Mouse (Mus musculus): ENCODE results near the gene Mogs.

The Mogs gene

GRCm38 (mm10) chr6:83095968-83096367 lies 19.3 kb upstream of the Mogs start:
- DNase-seq (ENCODE audit: low spot score), result no peak

GRCm38 (mm10) chr6:83098411-83098810 lies 16.9 kb upstream of the Mogs start:
- DNase-seq (ENCODE audit: low spot score), result no peak

- DNase-seq (ENCODE audit: low spot score), result peak; percentile 96
Observed at GRCm38 (mm10) chr6:83101316-83101687, 14.0 kb upstream of the Mogs start, which contains the start of the genes Ccdc142 and Gm42688. Gene Ccdc142 (plus strand): TSS chr6:83101601. Gene Gm42688 (plus strand): TSS chr6:83101617.

DNA sequence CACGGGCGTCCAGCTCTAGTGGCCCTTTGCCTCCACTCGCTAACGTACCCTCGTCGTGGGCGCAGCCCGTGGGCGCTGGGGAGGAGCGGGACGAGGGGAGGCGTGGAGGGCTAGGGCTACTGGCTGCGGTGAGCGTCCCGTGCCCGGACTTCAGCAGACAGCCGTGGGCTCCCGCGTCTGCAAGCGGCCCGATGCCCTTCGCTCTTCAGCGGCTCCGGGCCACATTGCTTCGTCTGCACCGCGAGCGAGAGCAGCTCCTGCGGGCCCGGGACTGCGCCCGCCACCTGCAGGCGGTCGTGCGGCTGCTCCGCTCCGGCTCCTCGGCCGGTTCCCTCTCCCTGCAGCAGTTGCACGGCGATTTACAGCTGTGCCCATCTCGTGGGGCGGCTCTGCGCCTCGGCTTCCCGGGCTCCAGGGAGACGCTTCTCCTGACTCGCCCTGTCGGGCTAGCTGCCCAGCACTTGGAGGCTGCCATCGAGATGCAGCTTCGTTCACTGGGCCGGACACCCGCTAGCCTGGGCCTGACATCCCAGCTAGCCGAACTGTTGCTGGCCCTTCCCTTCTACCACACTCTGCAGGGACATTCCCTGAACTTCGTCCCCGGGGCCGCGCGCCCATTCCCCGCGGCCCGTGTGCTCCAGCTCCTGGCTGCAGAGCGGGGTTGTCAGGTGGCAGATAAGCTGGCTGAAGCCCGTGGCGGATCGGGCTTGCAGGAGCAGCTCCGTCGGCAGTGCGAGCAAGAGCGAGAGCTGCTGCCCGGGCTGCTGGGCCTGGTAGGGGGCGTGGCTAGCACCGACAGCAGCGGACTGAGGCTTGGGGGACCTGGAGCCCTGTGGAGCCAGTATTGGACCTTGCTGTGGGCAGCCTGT lies 13.4 kb upstream of the Mogs start:
- DNase-seq (ENCODE audit: low spot score), result no peak

- DNase-seq (ENCODE audit: low spot score), result no peak
Observed at GRCm38 (mm10) chr6:83103130-83103650, 12.1 kb upstream of the Mogs start.

DNA sequence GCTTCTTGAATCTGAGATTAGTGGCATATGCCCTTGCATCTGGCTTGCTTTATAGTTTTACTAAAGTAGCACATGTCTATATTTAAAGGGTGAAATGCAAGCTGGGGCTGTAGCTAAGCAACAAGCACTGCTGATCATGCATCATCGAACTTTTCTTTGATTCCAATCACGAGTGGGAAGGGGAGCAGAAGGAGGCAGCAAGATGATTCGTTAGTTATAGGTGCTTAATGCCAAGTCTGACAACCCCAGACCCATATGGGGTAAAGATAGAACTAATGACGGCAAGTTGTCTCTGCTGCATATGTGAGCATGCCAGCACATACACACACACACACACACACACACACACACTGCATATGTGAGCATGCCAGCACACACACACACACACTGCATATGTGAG lies 11.1 kb upstream of the Mogs start:
- DNase-seq (ENCODE audit: low spot score), result no peak

GRCm38 (mm10) chr6:83107566-83108400 lies 7.5 kb upstream of the Mogs start:
- DNase-seq (ENCODE audit: low spot score), result peak; percentile 70

DNA sequence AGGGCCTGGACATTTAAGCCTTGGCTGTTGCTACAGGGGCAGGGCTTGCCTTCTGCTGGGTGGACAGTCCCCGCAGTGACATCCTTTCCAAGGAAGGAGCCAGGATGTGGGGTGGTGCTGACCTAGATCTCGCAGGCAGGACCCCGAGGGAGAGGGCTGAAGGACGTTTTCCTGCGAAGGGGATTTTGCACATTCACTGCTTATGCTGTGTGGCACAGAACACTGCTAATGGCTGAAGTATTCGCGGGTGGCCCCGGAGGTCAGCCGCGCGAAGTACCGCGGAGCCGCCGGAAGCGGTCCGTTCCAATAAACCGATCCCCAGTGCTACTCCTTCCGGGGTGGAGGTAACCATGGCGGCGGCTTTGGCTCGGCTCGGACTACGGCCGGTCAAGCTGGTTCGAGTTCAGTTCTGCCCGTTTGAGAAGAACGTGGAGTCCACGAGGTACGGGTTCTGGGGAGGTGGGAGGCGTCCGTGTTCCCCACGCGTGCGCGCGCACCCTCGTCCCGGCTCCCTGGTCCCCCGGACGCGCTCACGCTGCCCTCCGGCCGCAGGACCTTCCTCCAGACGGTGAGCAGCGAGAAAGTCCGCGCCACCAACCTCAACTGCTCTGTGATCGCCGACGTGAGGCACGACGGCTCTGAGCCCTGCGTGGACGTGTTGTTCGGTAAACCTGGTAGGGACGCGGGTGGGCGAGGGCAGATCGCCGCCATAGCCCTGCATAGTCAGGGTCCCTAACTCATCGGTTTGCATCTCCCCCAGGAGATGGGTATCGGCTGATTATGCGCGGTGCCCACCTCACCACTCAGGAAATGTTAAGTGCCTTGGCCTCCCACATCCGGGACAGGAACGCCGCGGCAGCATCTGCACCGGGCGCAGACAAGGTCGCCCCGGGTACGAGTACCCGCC lies 6.3 kb upstream of the Mogs start, which contains the start of gene Mrpl53:
TSS of gene Mrpl53 (plus strand) at position 279 of the 907 bp plus-strand sequence.
- peak; percentile 75 for DNase-seq (ENCODE audit: low spot score)

- no peak for DNase-seq (ENCODE audit: low spot score)
Observed at GRCm38 (mm10) chr6:83111510-83112136, 3.7 kb upstream of the Mogs start.

DNA sequence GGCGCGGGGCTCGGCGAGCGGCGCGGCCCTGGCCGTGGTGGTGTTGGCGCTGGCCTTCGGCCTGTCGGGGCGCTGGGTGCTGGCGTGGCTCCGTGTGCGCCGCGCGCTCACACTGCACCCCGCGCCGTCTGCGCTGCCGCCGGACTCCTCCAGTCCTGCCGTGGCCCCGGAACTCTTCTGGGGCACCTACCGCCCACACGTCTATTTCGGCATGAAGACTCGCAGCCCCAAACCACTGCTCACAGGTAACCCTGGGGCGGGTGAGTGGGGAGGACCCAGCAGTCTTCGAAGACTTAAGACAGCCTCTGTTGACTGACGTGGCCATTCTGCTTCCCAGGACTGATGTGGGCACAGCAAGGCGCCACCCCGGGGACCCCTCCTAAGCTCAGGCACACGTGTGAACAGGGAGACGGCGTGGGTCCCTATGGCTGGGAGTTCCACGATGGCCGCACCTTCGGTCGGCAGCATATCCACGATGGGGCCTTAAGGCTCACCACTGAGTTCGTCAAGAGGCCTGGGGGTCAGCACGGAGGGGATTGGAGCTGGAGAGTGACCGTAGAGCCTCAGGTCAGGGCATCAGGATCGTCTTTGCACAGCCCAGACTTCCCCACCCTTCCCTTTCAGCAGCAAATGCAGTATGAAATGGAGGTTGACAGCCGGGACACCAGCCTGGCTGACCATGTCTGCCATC lies 531 bp downstream of the Mogs start:
- DNase-seq (ENCODE audit: low spot score), result no peak

- DNase-seq (ENCODE audit: low spot score), result no peak
Observed at GRCm38 (mm10) chr6:83116373-83117164, 1.3 kb downstream of the Mogs start.

GRCm38 (mm10) chr6:83117165-83117438 lies 1.8 kb downstream of the Mogs start:
- no peak for DNase-seq (ENCODE audit: low spot score)

DNA sequence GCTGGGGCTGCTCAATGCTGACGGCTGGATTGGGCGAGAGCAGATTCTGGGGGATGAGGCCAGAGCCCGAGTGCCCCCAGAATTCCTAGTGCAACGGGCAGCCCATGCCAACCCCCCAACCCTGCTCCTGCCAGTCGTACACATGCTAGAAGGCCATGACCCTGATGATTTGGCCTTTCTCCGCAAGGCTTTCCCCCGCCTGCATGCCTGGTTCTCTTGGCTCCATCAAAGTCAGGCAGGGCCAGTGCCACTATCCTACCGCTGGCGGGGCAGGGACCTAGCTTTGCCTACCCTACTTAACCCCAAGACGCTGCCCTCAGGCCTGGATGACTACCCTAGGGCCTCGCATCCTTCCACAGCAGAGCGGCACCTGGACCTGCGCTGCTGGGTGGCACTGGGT lies 2.3 kb downstream of the Mogs start:
- DNase-seq (ENCODE audit: low spot score), result no peak

DNA sequence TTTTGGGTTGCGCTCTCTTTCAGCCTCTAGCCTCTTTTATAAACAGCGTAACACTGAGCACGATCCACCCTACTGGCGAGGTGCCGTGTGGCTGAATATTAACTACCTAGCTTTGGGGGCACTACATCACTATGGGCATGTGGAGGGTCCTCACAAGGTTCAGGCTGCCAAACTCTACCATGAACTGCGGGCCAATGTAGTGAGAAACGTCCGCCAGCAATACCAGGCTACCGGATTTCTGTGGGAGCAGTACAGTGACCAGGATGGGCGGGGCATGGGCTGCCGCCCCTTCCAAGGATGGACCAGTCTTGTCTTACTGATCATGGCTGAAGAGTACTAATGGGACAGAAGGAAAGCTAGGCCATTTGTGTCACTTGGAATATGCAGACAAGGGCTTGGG lies 3.1 kb downstream of the Mogs start:
- DNase-seq (ENCODE audit: low spot score), result no peak

DNA sequence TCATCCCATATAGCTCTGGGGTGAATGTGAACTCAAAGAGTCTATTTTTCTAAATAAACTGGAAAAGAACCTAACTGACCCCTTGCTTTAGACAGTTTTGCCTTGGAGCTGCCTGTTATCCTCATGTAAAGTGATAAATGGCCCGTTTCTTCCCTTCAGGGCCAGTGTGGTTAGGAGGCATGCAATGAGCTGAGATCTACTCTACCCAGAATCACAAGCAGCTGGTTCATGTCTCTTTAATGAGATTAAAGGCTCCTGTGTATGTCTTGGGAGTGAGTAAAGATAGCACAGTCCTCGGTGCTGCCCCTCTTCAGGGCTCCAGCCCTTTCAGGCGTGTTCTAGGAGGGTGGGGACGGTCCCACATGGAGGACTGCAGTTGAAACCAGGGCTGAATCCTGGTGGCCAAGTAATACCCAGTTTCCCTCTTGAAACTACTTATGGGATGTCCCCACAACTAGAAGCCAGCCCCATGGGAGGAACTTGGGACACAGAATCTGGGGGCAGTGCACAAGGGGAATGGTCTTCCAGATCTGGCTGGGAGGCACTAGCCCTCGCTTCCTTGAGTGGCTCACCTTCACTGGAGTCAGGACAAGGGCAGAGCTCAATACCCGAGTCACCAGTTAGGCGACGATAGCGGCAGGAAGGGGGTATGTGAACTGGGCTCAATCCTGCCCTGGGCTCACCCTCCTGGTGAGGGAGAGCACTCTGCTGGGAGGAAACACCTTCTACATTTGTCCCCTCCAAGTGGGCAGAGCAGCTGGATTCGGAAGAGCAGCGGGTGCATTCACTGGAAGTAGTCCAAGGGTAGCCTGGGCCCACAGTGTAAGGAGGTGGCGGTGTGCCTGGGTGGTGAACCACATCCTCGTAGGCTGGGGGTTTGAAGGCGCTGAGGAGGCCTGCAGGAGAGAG lies 3.8 kb downstream of the Mogs start:
- DNase-seq (ENCODE audit: low spot score), result no peak

- no peak for DNase-seq (ENCODE audit: low spot score)
Observed at GRCm38 (mm10) chr6:83119734-83120051, 4.4 kb downstream of the Mogs start.

GRCm38 (mm10) chr6:83120930-83121862 lies 5.9 kb downstream of the Mogs start, which contains the start of gene Wbp1:
Gene Wbp1 (minus strand): TSS chr6:83121559.
- DNase-seq (ENCODE audit: low spot score), result peak; percentile 99
